Mouse (Mus musculus) testis, postnatal 10 days (tissue): ENCODE measurements around the gene Zbtb46.

ENCODE experiments used
- DNase-seq: peaks from one replicate; pipeline ENCODE4 v3.0.0; 2021; ENCODE audit warnings: low spot score

Gene Zbtb46

DNA sequence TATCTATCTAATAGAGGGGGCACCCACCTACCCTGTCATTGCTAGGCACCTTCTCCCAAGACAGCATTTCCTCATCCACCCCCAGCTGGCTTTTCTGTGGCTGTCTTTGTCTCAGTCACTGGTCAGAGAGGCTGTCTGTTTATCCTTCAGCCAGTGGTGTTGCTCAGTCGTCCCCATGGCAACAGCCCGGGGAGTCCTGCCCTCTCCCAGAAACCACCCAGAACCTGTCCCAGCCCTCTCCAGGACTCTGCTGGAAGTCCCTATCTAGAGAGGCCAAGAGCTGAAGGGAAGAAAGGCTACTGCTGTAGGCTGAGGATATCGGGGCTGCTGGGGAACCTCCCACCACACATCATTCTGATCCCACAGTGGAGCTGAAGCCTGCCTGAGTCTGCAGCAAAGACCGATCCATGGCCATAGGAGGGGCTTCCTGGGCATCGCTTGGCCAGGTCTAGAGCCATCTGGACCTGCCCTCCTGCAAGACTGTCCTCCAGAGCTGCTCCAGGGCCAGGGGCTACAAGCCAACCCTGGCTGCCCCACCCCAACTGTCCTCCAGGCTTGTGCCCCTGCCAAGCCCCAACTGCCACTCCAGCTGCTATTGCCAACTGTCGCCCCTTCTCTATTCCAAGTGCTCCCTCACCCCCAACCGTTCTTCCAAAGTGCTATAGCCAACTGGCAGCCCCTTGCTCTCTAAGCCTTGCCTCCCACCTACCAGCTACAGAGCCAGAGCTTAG is 3.9 kb upstream of the Zbtb46 start:
- DNase-seq: peak; percentile 84

DNA sequence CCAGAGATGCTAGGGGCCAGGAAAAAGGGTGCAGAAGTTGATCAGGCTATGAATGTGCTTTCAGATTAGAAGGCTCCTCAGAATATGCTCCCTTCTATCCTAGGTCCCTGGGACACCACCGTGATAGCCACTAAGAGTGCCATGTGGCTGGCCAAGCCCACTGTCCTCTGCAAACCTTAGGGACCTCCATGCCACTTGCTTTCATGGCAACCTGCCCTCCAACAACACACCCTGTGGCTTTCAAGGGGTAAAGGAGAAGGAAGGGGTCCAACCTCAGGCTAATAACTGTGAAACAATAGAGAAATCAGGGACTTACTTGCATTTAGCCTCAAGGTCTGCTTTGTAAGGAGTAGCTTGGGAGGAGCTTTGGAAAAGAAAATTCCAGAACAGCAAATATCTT is 3.4 kb upstream of the Zbtb46 start:
- DNase-seq: peak; percentile 38

GRCm38 (mm10) chr2:181461536-181462100 is 2.4 kb upstream of the Zbtb46 start:
- peak; percentile 30 for DNase-seq

GRCm38 (mm10) chr2:181459673-181460621 is 721 bp upstream of the Zbtb46 start:
- DNase-seq: peak; percentile 85

DNA sequence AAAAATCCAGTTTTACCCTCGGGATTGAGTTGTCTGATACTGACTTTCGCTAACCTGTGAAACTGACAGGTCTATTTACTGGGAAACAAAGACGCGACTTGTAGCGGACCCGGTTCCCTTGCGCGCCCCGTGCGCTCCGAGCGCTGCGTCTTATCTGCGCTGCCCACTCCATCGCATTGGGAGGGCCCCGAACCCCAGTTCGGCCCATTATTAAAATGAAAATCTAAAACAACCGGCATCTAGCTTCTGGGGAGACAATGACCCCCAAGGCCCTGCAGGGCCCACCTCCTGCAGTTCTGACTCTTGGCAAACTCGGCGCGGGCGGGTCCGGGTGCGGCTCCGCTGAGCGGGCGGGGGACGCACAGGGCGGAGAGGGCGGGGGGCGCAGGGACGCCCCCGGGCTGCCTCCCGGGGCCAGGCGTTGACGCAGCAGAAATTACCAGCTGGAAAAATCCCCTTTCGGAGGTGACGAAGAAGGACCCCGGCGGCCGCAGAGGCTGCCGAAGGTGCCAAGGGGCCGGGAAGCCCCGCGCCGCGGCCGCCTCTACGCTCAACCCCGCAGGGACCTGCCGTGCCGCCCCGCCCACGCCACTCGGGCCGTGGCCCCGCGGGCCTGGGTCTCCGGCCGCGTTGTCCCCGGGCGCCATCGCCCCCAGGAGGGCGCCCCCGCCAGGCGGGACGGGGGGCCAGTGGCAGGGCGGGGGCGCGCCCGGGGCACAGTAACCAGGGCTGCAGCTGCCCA is 644 bp downstream of the Zbtb46 start:
- DNase-seq: peak; percentile 73

DNA sequence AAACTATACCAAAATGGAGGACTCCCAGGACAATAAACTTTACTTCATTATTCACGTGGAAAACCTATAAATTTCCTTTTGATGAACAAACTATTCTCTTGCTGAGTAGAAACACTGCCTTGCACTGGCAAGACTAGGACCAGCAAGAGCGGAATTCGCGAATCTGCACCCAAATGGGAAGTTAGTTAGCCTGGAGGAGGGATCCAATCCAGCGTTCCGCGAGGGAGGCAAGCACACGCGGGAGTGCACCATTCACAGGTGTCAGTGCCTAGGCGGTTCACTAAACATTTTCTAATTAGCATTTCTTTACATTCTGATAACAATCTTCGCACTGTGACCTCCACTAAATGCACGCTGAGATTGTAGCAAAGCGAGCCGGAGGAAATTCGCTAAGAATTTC is 1.4 kb downstream of the Zbtb46 start:
- peak; percentile 48 for DNase-seq

- DNase-seq: peak; percentile 33
Observed at GRCm38 (mm10) chr2:181455899-181456298, 3.3 kb downstream of the Zbtb46 start.

DNA sequence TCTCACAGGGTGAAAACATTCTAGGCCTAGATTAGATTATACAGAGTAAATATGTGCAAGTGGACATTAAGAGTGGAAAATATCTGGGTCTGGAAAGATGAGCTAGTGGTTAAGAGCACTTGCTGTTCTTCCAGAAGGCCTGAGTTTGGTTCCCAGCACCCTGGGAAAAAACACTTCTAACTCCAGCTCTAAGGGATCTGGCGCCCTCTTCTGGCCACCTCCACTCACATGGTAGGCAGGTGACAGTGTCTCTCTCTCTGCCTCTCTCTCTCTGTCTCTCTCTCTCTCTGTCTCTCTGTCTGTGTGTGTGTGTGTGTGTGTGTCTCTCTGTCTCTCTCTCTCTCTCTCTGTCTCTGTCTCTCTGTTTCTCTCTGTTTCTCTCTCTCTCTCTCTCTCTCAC is 6.0 kb downstream of the Zbtb46 start:
- peak; percentile 53 for DNase-seq

- peak; percentile 27 for DNase-seq
Observed at GRCm38 (mm10) chr2:181452181-181452580, 7.0 kb downstream of the Zbtb46 start.

GRCm38 (mm10) chr2:181443016-181443415 is 16.2 kb downstream of the Zbtb46 start:
- no peak for DNase-seq

DNA sequence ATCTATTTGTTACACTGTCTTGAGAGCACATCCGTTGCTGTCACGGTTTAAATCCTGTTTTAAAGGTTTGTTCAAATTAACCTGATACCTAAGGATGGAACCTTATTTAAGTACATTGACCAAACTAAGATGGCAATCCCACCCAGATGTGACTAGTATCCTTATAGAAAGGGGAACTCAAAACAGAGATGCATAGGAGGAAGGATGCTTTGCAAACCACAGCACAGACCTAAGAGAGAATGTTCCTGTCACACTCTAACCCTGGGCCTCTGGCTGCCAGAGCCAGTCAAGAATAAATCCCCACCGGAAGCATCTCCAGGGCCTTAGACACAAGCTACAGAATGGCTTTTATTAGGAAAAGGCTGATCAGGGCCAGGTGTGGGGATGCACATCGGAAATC is 21.1 kb downstream of the Zbtb46 start:
- DNase-seq: no peak

DNA sequence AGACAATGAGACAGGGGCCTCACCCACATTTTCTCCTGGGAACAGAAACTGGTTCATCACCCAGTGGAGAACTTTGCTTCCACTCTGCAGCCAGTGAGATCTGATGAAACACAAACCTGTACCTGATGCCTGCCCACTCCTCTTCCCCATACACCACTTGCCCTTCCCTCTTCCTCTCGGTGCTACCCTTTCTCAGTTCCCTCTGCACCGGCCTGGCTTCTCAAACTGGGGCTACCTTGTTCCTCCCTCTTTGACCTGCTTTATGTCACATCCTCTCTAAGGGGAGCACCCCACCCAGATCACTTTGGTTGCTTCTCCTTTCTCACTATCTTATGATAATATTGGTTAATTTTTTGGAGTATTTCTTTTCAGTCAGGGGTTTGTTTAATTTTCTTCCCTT is 23.0 kb downstream of the Zbtb46 start:
- DNase-seq: no peak

DNA sequence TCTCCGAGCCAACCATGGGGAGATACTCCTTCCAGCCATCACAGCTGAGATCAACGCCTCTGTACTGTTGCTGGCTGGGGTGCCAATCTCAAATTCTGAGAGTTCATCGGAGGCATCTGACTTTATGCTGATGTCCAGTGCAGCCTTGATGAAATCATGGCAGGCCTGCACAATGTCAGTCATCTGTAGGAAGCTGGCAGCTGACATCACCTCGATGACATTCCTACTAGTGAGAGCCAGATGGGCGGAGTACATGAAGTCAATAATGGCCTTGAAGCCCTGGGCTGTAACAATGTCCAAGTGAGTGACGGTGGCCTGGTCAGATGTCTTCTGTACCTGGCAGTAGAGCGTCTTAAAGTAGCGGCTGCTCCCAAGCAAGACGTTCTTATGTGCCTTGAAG is 35.4 kb downstream of the Zbtb46 start:
- DNase-seq: no peak

GRCm38 (mm10) chr2:181420903-181421638 is 38.2 kb downstream of the Zbtb46 start:
- no peak for DNase-seq

- no peak for DNase-seq
Observed at GRCm38 (mm10) chr2:181420426-181420825, 38.8 kb downstream of the Zbtb46 start.

DNA sequence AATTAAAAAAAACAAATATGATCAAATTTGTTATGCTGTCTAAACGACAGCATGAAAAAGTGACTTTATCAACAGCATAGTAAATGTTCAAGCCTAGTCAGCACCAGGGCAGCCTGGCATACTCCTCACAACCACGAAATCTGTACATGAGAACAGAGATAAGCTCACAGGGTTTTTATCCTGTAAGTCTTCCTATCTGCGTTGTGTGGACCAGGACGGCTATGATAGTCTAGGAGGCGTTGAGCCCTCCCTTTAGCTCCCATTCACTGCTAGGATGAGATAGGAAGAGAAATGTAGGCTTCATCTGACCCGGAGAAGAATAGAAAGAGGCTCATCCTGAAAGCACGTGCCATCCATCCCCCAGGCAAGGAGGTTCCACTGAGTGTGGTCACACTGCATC is 39.9 kb downstream of the Zbtb46 start:
- no peak for DNase-seq

DNA sequence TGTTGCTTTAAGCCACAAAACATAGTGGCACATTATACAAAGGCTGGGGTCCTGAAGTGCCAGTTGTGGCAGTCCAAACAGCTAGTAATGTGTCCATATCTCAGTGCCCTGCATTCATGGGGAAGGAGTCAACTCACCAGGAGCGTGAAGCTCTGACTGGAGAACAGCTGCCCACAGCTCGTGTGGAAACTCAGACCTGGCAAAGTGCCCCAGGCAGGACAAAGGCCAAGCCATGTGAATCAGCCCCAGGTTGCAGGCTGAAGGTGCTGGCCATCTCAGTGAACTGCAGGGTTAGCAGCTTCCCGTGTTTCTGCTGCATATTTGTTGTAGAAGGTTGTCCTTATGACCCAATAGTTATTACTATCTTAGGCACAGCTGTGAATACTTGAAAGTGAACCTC is 43.3 kb downstream of the Zbtb46 start:
- peak; percentile 74 for DNase-seq

- no peak for DNase-seq
Observed at GRCm38 (mm10) chr2:181413141-181413540, 46.1 kb downstream of the Zbtb46 start.

DNA sequence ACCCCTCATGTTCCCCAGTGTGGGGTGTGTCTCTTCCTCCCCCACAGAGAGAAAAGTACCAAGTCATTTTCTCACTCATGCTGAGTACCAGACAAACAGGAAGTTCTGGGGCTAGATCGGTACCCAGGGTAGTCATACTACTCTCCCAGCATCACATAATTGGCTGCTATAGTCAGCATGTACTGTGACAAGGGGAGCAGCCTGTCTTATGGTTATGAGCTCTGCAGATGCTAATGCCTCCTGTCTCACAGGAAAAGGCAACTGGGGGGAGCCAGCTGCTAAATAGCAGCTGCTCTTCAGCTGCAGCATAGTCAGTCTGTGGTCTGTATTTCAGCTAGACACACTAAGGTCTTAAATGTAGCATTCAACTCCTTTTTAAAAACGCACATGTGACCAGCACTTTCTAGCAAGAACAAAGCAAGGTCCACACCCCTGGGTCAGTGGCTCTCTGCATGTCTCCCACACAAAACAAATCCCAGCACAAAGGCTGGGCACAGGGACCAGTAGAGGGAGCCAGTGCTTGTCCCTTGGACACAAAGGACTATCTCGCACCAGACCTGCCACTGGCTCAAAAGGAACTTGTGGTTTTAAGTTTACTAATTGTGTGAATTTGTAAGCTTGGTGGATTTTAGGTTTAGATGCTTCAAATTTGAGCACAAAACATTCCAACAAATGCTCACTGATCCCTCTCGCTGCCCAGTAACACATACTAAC is 48.3 kb downstream of the Zbtb46 start:
- peak; percentile 83 for DNase-seq

- no peak for DNase-seq
Observed at GRCm38 (mm10) chr2:181409643-181410042, 49.6 kb downstream of the Zbtb46 start.

DNA sequence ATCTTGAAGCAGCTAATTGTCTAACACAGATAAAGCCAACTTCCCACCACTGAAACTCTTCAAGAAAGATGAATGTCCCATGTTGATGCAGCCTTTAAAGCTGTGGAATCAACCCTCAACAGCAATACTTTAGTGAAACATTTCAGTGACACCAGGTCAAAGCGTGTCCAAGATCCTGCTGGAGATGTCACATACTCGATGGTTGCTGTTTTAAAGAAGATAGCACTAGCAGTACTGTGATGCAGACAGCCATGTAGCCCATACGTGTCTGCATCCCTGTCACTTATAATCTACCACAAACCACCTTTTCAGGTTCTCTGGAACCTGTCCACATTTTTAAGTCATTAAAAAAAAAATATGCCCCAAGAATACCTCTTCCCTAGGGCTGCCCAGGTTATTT is 55.5 kb downstream of the Zbtb46 start:
- DNase-seq: no peak
